Mouse (Mus musculus) adrenal gland, postnatal 4 days (tissue): Measurements from ENCODE around the gene Fgd6. TPM values are rescaled to one million over a fixed set of nuclear protein-coding genes. Genes with fewer than 3 reads are reported as not detected.

ENCODE experiments used
- DNase-seq, 2 experiments: peaks; one replicate each; pipeline ENCODE4 v3.0.0; 2021 to 2022; ENCODE audit warnings: low spot score in 2 of 2, mixed read lengths in 2 of 2
- total RNA-seq, 2 experiments: library from RNA; stranded (reverse); gene quantifications; 2 replicates each; pipeline ENCODE4 v1.2.3; 2021

Gene Fgd6
- total RNA-seq, 2 experiments from 2014 or later, result 5.8 TPM

GRCm38 (mm10) chr10:94038366-94039260, 2.8 kb downstream of the Fgd6 start:
- no peak for DNase-seq

DNA sequence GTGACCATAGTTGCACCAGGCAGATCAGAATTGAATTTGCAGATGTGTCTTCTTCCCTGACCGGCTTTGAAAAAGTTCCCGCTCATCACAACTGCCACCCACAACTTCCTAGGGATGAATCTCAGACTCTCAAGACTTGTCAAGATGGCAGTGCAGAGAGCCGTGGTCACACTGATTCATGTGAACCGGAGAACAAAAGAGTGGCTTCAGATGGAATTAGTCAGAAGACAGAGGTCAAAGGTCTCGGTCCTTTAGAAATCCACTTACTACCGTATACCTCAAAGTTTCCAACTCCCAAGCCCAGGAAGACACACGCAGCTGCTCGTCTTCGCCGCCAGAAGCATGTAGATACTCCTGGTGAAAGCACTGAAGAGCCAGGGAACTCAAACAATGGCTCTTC, 8.1 kb downstream of the Fgd6 start:
- no peak for DNase-seq

- no peak for DNase-seq
Measured at GRCm38 (mm10) chr10:94045301-94045700, 9.5 kb downstream of the Fgd6 start.

DNA sequence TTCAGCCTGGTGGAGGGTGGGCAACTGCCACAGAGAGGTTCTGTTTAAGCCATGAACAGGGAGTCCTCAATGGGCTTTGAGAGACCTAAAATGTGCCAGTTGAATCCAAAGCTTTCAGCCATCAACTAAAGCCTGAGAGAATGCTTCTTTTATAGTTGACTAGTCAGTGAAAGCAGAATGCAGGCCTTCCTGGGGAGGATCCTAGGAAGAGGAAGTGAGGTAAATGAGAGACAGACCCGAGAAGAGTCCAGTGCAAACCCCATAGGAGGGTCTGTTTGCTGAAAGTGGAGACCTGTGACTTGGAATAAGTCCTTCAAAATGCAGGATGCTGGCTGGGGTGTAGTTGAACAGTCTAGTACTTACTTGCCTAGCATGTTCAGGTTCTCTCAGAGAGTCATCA, 11.2 kb downstream of the Fgd6 start:
- no peak for DNase-seq

DNA sequence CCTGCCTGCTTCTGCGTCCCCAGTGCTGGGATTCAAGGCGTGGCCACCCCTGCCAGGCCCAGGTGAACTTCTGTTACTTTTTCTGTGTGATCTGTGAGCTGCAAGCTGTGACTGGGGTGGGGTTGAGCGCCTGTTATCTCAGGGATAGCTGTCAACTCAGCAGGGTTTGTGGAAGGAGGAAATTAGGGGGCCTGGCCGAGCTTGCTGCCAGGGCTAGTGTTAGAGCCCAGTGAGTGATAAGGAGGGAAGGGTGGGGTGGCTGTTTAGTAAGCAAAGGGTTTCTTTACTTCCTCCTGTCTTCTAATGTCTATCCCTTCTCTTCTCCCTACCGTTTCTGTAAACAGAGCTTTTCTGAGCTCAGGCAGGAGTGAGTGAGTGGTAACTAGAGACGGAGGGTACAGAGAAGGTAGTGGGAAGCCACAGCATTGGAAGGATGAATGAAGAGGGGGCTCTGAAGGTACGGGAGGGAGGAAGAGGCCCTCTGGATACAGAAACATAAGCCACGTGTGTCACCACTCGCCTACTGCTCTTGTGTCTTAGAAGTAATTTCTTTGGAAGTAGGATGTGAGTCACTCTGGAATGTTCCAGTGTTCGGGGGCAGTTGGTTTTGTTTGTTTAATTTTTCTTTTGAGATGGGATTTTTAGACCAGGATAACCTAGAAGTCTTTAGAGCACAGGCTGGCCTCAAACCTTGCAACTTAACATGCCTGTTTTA, 12.2 kb downstream of the Fgd6 start:
- DNase-seq, result no peak

GRCm38 (mm10) chr10:94049121-94049520, 13.3 kb downstream of the Fgd6 start:
- DNase-seq, result no peak

DNA sequence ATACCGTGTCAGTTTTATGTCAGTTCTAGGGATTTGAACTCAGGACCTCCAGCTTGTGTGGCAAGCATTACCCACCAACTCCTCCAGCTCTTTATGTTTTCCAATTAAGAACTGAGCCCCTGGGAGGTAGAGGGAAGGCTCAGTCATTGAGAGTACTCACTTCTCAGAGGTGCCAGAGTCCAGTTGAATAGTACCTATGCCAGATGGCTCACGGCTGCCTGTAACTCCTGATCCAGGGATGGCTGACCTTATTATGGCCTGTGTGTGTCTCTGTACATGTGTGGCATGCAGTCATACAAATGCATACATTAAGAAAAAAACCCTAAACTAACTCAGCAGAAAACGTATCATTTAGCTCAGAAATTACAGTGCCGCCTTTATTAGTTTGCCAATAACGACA, 14.9 kb downstream of the Fgd6 start:
- DNase-seq, result no peak

DNA sequence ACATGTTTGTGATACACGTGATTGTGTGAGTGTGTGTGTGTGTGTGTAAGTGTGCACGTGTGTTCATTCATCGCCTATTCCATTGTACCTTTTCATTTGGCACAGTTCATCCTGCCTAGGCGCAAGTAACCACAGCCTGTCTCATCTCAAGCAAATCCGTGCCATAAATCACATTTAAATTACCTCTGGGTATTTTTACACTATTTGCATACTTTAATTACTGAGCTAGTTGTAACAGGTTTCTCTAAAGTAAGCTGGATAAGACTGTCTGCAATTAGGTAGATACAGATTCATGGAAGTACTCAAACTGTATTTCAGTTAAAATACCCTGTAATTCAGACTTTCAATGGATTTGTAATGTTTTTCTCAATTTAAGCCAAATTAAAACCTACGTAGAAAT, 20.7 kb downstream of the Fgd6 start:
- DNase-seq, result no peak

DNA sequence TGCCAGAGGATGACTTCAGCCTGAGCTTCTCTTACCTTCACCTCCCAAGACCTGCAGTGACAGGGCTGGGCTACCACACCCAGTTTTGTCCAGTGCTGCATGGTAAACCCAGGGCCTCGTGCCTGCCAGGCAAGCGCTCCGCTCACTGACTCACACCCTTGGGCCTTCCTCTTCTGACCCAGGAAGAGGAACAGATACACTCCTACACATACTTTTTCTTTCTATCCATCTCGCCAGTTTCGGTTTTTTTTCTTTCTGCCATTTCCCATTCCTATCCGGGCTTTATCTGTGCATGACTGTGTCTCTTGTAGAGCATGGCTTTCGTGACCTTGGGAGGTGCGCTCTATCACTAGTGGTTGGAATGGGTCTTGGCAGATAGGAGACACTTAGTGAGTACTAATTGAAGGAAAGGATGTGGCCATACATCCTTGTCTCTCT, 23.8 kb downstream of the Fgd6 start:
- no peak for DNase-seq

DNA sequence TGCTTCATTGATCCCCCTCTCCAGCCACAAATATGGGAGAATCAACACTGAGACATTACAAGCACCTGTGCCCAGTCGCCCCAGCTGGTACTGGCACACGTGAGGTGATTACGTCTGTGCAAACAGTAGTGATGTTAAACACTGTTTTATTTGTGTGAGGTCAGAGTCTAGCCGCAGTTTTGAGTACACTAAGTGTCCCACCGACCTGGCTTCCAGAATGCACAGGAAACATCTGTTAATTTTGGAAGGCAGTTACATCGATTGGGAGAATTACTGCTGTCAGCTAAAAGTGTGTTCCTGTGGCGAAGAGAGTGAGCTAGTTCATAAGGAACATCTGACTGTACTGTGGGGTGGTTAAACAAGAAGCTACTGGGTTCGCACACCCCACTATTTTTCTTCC, 24.4 kb downstream of the Fgd6 start:
- DNase-seq, result no peak

GRCm38 (mm10) chr10:94062357-94062756, 26.6 kb downstream of the Fgd6 start:
- no peak for DNase-seq

- DNase-seq, result no peak
Measured at GRCm38 (mm10) chr10:94066896-94067295, 31.1 kb downstream of the Fgd6 start.

DNA sequence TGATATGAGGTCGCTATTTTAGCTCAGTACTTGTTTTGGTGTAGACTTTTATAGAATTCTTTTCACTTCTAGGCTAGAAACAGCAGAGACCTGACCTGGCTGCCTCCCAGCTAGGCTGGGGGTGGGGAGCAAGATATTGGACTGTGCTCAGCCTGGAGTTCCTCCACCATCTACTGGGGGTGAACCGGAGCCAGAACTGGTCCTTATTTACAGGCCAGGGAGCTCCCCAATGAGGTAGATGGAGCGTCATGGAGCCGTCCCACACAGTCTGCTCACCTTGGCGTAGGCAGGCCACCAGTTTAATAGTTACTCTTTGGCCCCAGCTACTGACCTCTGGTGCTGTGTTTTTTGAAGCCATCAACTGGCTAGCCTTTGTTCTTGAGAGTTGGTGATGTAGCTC, 32.9 kb downstream of the Fgd6 start:
- DNase-seq, result no peak

DNA sequence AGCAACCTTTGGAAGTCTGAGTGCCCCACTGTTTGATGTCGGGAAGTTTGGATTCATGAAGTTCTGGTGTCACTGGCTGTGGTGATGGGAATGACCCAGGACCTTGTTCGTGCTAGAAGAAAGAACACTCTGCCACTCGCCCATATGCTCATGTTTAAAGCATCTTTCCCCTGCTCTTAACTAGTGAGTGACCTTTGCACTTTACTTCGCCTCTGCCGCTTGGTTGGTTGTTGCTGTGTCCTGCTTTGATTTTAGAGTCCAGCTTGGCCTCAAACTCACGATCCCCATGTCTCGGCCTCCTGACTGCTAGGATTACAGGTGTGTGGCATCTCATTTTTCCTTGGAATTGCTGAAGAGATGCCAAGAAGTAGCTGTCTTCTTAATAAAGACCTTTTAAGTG, 35.8 kb downstream of the Fgd6 start:
- DNase-seq, result no peak

- no peak for DNase-seq
Measured at GRCm38 (mm10) chr10:94072261-94072915, 36.6 kb downstream of the Fgd6 start.

DNA sequence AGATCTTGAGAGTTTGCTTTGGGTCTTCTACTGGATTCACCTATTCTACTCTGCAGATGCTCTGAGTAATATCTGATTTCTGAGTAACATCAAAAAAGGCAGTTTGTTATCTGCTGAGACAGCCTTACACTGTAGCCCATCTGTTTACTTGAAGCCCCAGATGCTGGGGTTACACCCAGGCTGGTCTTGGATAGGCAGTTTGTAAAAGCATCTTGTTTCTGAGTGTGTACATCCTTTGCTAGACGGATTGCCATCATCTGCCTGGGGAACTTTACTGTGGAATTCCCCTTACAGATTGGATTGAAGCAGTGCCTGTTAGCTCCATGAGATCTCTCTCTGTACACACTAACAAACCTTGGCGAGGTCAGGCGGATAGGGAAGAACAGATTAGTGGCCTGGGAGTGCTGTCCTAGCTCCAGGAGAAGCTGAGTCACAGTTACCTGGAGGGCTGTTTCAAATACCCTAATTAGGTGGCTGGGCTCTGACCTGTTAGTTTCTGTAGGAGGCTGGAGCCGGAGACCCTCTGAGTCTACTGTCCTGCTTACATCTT, 37.2 kb downstream of the Fgd6 start:
- DNase-seq, result no peak

DNA sequence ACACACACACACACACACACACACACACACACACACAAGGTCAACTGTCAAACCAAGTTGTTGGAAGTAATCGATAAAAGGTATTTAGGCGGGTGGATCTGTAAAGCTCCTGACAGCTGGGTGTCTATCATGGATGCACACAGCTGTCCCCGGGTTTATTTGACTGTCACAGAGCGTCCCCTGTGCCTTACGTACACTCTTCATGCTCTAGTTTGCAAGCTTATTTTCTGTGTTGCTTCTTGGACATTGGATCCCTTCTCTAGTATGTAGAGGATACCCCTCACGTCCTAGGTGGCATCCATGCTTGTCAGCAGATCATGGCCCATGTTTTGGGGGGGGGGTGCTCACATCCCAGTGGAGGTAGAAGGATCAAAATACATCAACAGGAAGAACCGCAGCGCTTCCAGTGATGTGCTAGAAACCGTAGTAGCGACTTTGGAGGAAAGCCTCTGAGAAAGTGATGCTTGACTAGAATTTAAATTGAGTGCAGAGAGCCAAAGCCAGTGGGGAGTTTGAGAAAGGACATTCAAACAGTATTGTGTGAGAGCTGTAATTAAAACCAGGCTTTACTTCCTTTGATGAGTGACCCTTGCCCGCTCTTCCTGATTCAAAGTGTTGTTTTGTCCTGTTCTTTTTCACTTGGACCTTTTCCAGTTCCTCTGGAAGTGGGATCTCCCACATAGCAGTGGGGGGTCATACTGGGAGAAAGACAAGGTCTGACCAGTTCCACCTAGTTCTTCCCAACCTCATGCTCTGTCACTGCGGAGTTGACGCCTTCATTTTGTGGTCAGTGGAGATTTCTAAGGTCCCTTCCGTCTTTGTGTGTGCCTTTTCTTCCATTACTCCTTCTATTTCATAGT, 41.4 kb downstream of the Fgd6 start:
- DNase-seq, result no peak

DNA sequence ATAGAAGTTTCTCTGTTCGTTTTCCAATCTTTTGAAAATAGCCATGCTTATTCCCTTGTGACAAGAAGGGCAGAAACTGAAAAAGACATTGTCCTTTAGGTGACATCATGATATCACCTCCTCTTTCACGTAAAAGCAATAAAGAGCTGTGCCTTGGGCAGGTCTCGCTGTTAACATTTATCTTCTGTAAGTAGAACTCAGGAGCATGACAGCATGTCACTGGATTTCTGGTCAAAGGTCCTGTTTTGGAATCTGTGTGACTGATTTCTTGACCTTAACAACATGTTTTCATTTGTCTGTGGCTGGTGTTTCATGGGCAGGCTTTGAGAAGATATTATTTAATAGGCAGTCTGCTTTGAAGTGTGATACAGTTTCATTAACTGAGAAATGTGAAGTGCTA, 44.9 kb downstream of the Fgd6 start:
- DNase-seq, result no peak

DNA sequence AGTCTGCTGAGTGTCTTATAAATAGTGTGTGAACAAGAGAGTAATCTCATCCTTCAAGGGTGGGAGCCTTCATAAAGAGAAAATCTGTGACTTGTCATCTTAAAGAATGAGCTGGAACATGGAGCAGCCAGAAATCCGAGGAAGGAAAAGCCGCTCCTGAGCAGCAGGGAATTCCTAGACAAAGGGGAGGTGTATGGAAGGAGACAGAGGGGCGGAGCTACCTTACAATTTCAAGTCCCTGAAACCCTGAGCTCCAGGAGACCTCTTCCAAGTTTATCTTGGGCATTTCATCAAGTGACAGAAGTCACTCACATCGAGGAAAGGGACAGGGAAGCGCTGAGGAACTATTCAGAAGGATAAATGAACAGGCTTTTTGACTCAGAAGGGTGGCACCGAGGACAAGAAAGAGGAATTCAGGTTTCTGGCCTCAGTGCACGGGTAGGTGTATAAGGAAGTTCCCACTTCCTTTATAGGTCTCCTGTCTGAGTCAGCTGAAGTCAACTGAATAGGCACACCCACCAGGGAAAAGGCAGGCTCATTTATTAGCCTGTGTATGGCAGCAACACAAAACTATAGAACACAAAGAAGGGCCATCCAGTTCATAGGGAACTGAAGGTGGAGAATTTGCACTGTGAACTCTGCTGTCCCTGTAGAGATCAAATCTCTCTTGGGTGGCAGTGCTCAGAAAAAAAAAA, 46.4 kb downstream of the Fgd6 start:
- DNase-seq, result no peak

DNA sequence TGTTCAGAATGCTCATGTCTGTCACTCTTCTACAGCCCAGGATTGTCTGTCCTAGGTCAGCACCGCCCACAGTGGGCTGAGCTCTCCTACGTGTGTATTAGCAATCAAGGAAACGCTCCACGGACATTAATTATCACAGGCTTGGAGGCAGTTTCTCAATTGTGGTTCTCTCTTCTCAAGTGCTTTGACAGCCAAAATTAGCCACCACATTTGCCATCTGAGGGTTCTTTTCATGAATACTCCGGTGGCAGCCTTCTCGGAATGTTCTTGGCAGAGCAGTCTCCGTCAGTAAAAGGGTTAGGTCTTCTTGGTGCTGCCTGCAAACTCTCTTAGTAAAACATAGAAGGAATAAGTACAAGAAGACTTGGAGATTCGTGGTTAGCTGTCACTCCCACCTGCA, 50.5 kb downstream of the Fgd6 start:
- no peak for DNase-seq
